Mouse (Mus musculus) embryonic facial prominence, embryonic 14.5 days (tissue): Measurements from ENCODE around the gene Ptpn4. TPM values are rescaled to one million over a fixed set of nuclear protein-coding genes. Genes with fewer than 3 reads are reported as not detected.

Source experiments
- ATAC-seq: fragments of 200-750 bp; cut with Nextera tagmentation; 2 replicates; pipeline ENCODE4 v1.8.0; 2017; ENCODE audit warnings: low read depth, moderate number of reproducible peaks, moderate TSS enrichment
- DNase-seq: peaks from one replicate; pipeline ENCODE4 v3.0.0-alpha.2; 2015; ENCODE audit warnings: low spot score
- H3K27ac ChIP-seq: fragments of 300-500 bp; sonication (generic); replicated peaks from 2 replicates; pipeline ENCODE4 v1.5.1; 2014; ENCODE audit warnings: low read depth, mild to moderate bottlenecking, low read length, moderate library complexity
- H3K27me3 ChIP-seq: fragments of 300-500 bp; sonication (generic); replicated peaks from 2 replicates; pipeline ENCODE4 v1.6.1; 2014; ENCODE audit warnings: low read length; ENCODE audit not compliant: control insufficient read depth, insufficient read depth
- H3K36me3 ChIP-seq: fragments of 300-500 bp; sonication (generic); 2 replicates; pipeline ENCODE4 v1.6.1; 2014; ENCODE audit warnings: low read length, mixed read lengths; ENCODE audit not compliant: control insufficient read depth, insufficient read depth
- H3K4me1 ChIP-seq: fragments of 300-500 bp; sonication (generic); 2 replicates; pipeline ENCODE4 v1.6.1; 2014; ENCODE audit warnings: antibody characterized with exemption, low read length; ENCODE audit not compliant: control insufficient read depth, insufficient read depth
- H3K4me2 ChIP-seq: fragments of 300-500 bp; sonication (generic); 2 replicates; pipeline ENCODE4 v1.6.1; 2014; ENCODE audit warnings: low read depth, mild to moderate bottlenecking, low read length, moderate library complexity, mixed read lengths
- H3K4me3 ChIP-seq: fragments of 300-500 bp; sonication (generic); 2 replicates; pipeline ENCODE4 v1.5.1; 2014; ENCODE audit warnings: low read depth, mild to moderate bottlenecking, low read length
- H3K9ac ChIP-seq: fragments of 300-500 bp; sonication (generic); 2 replicates; pipeline ENCODE4 v1.6.1; 2014; ENCODE audit warnings: low read depth, mild to moderate bottlenecking, low read length, moderate library complexity, mixed read lengths
- H3K9me3 ChIP-seq: fragments of 300-500 bp; sonication (generic); 2 replicates; pipeline ENCODE4 v1.6.1; 2016; ENCODE audit warnings: low read length; ENCODE audit not compliant: control insufficient read depth
- WGBS: fragments of 180-500 bp; shearing (Covaris S2); extraction: QIAGEN DNeasy Blood & Tissue Kit; methylation state at CpG from one replicate; pipeline ENCODE4 v1.1.7; 2014; 5-methylcytosine and 5-hydroxymethylcytosine counted together
- polyA plus RNA-seq: library from polyadenylated mRNA; unstranded; fragments of >200 nt; fragmentation: Nextera tagmentation; extraction: Ambion mirVana; gene quantifications from 2 replicates; pipeline ENCODE4 v1.2.1, GENCODE M21; 2014

The Ptpn4 gene
- polyA plus RNA-seq, 1 experiment from 2014 or later: 10.5 TPM

- ATAC-seq (no peak), DNase-seq (peak; percentile 12)
- 0 out of 2 replicates have a peak, but pooled peaks cover 4% of the 10 kb centered on the region for H3K4me1 ChIP-seq
- H3K9me3 ChIP-seq: no peaks in the 10 kb centered on the region
- no peak overlapping the region for H3K4me2 ChIP-seq
- no peak overlapping the region for H3K4me3 ChIP-seq
- H3K27me3 ChIP-seq: no peaks in the 10 kb centered on the region
- WGBS: 54% methylated on average over 1 of the region's 1 CpGs
- H3K9ac ChIP-seq: no peak overlapping the region
- no peaks in the 10 kb centered on the region for H3K36me3 ChIP-seq
- H3K27ac ChIP-seq: no peak overlapping the region
These were observed 46.8 kb downstream of the Ptpn4 start for GRCm38 (mm10) chr1:119790616-119791015.

- Histone ChIP-seq H3K9me3 (no peaks in the 10 kb centered on the region), H3K4me1 (no peaks in the 10 kb centered on the region), H3K36me3 (no peaks in the 10 kb centered on the region), H3K4me3 (no peak overlapping the region), H3K4me2 (no peak overlapping the region), H3K9ac (no peak overlapping the region), H3K27me3 (no peaks in the 10 kb centered on the region), H3K27ac (no peak overlapping the region)
- ATAC-seq (no peak), DNase-seq (no peak)
- WGBS: 83% methylated on average over 2 of the region's 2 CpGs
These were observed 61.5 kb downstream of the Ptpn4 start for GRCm38 (mm10) chr1:119775915-119776314.

GRCm38 (mm10) chr1:119735692-119736091, 101.7 kb downstream of the Ptpn4 start:
- DNase-seq: no peak
- Histone ChIP-seq H3K36me3 (peaks cover 26% of the 10 kb centered on the region), H3K4me2 (no peak overlapping the region), H3K9me3 (peaks cover 18% of the 10 kb centered on the region), H3K9ac (no peak overlapping the region), H3K4me1 (no peaks in the 10 kb centered on the region), H3K27me3 (no peaks in the 10 kb centered on the region), H3K27ac (no peak overlapping the region), H3K4me3 (no peak overlapping the region)
- ATAC-seq: no peak

GRCm38 (mm10) chr1:119734801-119735200, 102.6 kb downstream of the Ptpn4 start:
- Histone ChIP-seq H3K9ac (no peak overlapping the region), H3K4me1 (no peaks in the 10 kb centered on the region), H3K4me3 (no peak overlapping the region), H3K9me3 (peaks cover 9% of the 10 kb centered on the region), H3K36me3 (peaks cover 17% of the 10 kb centered on the region), H3K27ac (no peak overlapping the region), H3K27me3 (no peaks in the 10 kb centered on the region), H3K4me2 (no peak overlapping the region)
- WGBS: 93% methylated on average over 1 of the region's 1 CpGs
- ATAC-seq (no peak), DNase-seq (no peak)

GRCm38 (mm10) chr1:119731166-119731565, 106.2 kb downstream of the Ptpn4 start:
- H3K4me3 ChIP-seq: no peak overlapping the region
- 87% methylated on average over 2 of the region's 2 CpGs for WGBS
- no peaks in the 10 kb centered on the region for H3K27me3 ChIP-seq
- H3K27ac ChIP-seq: no peak overlapping the region
- no peaks in the 10 kb centered on the region; the same call in 1 of the 2 replicates for H3K36me3 ChIP-seq
- H3K4me2 ChIP-seq: no peak overlapping the region
- H3K9ac ChIP-seq: no peak overlapping the region
- ATAC-seq (no peak), DNase-seq (no peak)
- H3K4me1 ChIP-seq: no peaks in the 10 kb centered on the region
- H3K9me3 ChIP-seq: no peaks in the 10 kb centered on the region

- ATAC-seq (no peak), DNase-seq (no peak)
- no peaks in the 10 kb centered on the region for H3K4me1 ChIP-seq
- H3K27ac ChIP-seq: no peak overlapping the region
- no peak overlapping the region for H3K4me3 ChIP-seq
- 78% methylated on average over 2 of the region's 2 CpGs for WGBS
- no peaks in the 10 kb centered on the region for H3K36me3 ChIP-seq
- no peak overlapping the region for H3K4me2 ChIP-seq
- no peaks in the 10 kb centered on the region for H3K27me3 ChIP-seq
- no peaks in the 10 kb centered on the region for H3K9me3 ChIP-seq
- H3K9ac ChIP-seq: no peak overlapping the region
These were observed 124.4 kb downstream of the Ptpn4 start for GRCm38 (mm10) chr1:119713017-119713416.

- no peak overlapping the region for H3K27ac ChIP-seq
- H3K9ac ChIP-seq: no peak overlapping the region
- no peak for DNase-seq
- no peak overlapping the region for H3K4me2 ChIP-seq
- no peaks in the 10 kb centered on the region for H3K27me3 ChIP-seq
- no peaks in the 10 kb centered on the region for H3K9me3 ChIP-seq
- peaks cover 10% of the 10 kb centered on the region; the same call in 1 of the 2 replicates for H3K36me3 ChIP-seq
- no peak for ATAC-seq
- WGBS: 95% methylated on average over 4 of the region's 4 CpGs
- H3K4me1 ChIP-seq: no peaks in the 10 kb centered on the region
- no peak overlapping the region for H3K4me3 ChIP-seq
These were observed 130.8 kb downstream of the Ptpn4 start for GRCm38 (mm10) chr1:119706471-119707217.

- no peak for ATAC-seq
- no peaks in the 10 kb centered on the region for H3K27me3 ChIP-seq
- H3K9ac ChIP-seq: no peak overlapping the region
- no peak overlapping the region for H3K4me3 ChIP-seq
- 98% methylated on average over 1 of the region's 1 CpGs for WGBS
- no peak overlapping the region for H3K4me2 ChIP-seq
- no peak for DNase-seq
- H3K36me3 ChIP-seq: peaks cover 19% of the 10 kb centered on the region
- H3K27ac ChIP-seq: no peak overlapping the region
- H3K9me3 ChIP-seq: no peaks in the 10 kb centered on the region
- H3K4me1 ChIP-seq: no peaks in the 10 kb centered on the region
These were observed 140.6 kb downstream of the Ptpn4 start for GRCm38 (mm10) chr1:119696860-119697259.
